Mouse (Mus musculus): ENCODE data around the gene Klhl31. TPM values are rescaled to one million over a fixed set of nuclear protein-coding genes. Genes with fewer than 3 reads are reported as not detected.

Gene Klhl31
- total RNA-seq, 2 experiments from 2014 or later: 144 to 150 TPM

DNA sequence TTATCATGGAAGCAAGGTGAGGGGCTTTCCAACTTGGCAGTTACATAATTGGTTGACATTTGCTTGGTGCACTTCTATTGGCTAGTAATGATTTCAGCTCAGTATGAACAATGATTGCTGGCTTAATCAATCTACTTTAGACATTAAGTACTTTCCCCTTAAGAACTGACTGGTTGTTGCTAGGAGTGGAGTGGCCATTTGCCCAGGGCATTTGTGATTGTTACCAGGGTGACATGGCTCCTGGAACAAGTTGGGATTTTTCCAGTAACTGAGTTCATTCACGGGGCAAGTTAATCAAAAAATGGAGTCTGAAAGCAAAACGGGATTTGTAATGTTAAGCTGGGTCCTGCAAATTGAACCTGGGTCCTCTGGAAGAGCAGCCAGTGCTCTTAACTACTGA lies 15.8 kb upstream of the Klhl31 start:
- DNase-seq (ENCODE audit: low spot score): peak; percentile 31
- intact Hi-C loops (cut with DNase I): no loop called here

DNA sequence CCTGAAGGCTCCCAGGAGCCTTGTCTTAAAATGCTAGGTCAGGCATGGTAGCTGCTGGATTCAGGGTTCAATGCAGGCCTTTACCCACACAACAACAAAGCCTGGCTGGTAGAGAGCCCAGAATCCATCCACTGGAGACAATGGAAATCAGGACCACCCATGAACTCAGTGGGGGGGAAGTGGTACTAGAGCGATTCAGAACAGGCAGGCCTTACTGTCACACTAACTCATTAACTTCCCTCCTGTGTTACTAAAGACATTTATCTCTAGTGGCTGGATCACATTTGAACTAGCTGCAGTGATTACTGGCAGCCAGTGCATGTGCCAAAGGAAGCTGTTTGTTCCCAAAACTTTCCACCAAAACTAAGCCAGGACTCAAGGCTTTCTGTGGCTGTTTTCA lies 13.4 kb upstream of the Klhl31 start:
- DNase-seq (ENCODE audit: low spot score): no peak
- intact Hi-C loops (cut with DNase I): no loop called here

DNA sequence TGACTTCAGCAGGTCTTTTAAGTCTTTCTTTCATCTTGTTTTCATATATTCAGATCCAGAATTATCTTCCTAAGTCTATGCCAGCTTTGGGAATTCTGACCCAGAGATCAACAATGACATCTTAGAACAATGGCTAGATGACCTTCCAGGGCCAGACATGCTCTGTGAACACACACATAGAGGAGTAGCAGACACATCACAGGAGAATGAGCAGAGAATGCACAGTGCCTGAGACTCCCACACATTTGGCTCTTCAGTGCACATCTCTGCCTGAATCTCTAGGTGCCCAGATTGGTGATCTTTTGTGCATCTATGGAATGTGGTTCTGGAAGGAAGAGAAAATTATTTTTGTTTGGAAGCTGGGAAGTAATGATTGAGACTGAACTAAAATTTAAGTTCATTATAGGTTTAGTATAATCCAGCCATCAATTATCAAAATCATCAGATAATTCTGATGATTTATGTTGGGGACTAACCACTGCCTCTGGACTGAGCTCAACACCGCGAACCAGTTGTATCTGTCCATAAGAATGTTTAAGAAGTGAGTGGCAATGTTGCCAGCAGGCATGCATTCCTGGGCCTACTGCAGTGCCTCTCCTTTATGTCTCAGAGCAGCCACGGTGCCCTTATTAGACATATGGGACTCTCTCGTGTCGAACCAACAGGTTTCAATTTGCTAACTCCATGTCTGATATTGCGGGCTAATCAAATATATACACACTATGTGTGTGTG lies 12.8 kb upstream of the Klhl31 start:
- intact Hi-C loops (cut with DNase I): no loop called here
- DNase-seq (ENCODE audit: low spot score): no peak

DNA sequence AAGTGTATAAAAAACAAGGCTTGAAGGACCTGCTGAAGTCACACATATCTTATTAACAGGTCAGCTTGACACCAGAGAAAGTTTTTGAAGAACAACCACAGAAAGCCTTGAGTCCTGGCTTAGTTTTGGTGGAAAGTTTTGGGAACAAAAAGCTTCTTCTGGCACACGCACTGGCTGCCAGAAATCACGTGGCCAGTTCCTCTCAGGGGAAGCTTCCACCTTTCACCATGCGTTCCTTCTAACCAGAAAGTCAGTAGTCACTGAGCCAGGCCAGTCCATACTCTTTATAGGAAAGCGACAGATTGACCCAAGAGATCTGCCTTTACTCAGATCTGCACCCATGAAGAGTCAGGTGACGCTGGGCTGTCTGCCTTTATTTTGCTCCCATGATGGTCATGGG lies 12.1 kb upstream of the Klhl31 start:
- no peak for DNase-seq (ENCODE audit: low spot score)
- intact Hi-C loops (cut with DNase I): no loop called here

DNA sequence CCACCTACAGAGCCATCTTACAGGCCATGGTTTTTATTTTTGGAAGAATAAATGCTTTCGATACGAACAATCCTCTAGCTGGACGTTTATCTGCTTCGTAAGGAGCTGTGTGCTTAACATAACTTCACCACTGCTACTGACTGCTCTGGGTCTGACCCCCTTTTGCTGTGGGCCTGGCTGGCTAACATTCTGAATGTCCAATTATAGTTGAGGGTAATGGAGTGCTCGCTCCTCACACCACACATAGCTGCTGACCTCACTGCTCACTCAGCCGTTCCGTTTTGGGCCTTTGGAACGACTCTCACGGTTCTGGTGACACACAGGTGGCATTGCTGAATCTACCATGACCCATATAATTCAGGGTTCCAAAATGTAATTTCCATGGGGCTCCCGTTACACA lies 7.6 kb upstream of the Klhl31 start:
- intact Hi-C loops (cut with DNase I): no loop called here
- no peak for DNase-seq (ENCODE audit: low spot score)

DNA sequence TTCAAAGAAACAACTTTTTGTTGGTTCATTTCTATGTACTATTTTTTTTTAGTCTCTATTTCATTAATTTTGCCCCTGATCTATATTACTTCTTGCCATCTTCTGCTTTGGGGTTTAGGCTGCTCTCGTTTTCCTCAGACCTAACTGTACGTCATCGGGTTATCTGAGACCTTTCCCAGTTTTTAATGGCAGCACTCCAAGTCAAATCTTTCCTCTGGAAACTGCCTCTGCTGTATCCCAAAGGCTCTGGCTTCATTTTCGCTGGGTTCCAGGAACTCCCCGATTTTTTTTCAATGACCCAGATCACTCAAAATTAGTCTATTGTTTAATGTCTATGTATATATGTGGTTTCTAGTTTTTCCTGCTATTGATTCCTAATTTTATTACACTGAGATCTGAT lies 6.6 kb upstream of the Klhl31 start:
- no peak for DNase-seq (ENCODE audit: low spot score)
- intact Hi-C loops (cut with DNase I): no loop called here

DNA sequence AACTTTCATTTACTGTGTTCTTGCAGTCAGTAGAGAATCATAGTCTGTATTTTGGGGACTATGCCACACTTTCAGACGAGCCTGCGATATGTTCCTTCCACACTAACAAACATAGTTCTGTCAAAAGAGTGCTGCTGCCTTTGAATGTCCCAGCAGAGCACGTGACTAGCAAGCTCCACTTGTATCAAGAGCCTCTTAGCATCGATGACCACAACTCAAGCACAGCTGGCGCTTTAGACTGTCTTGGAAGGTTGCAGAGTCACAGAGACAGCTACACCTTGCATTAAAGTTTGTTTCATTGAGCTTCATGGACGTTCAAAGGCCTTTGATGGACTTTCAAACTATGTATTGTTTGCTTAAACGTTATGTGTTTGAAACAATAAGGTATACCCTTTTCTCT lies 5.5 kb upstream of the Klhl31 start:
- no peak for DNase-seq (ENCODE audit: low spot score)
- intact Hi-C loops (cut with DNase I): no loop called here

DNA sequence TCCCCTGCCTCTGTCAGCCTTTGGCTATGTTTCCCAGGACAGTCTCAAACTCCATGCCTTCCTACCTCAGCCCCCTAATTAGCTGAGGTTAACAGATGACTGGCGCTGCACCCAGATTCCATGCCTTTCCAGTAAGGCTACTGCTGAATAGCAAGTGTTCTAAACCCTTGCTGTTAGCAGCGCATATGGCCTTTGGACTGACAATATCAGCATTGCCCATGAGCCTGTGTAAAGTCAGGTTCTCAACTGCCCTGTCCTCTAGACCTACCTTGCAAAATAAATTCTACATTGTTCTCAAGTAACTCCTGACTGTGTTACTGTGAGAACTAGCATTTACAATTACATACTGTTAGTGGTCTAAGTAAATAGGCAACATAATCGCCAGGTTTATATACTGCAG lies 3.9 kb upstream of the Klhl31 start:
- no peak for DNase-seq (ENCODE audit: low spot score)
- intact Hi-C loops (cut with DNase I): no loop called here

DNA sequence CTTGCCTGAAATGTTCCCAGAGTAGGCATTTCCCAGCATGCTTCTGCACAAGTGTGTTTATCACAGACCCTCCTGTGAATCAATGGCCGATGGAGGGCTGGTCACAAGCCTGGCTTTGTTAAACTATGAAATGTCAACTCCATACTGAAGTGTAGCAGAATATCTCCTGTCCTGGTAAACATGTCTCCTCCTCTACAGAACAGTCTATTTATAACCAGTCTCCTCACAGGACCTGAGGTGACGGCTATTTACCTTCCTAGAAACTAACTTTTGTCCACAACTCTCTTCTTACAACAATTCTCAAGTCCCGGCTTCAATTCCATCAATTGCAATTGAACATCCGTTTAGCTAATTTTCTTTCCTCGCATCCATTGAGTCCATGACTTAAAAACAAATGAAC lies 297 bp upstream of the Klhl31 start:
- intact Hi-C loops (cut with DNase I): no loop called here
- no peak for DNase-seq (ENCODE audit: low spot score)

DNA sequence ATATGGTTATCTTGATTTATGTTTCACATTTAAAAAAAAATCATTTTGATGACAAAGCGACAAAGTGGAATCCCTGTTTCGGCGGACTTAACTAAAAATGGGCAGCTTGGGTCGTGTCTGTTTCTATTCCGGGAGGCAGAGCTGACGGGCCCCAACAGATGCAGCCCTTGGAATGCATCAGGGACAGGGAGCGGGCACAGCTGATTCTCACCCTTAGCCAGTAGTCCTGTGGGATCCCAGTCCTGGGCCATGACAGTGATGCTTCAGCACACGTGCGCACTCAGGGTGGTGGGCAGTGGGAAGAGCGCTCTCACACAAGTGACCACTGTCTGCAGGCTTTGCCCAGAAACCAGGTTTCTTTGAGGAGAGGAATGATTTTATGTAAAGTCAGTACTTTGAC lies 1.1 kb downstream of the Klhl31 start:
- intact Hi-C loops (cut with DNase I): no loop called here
- DNase-seq (ENCODE audit: low spot score): no peak

DNA sequence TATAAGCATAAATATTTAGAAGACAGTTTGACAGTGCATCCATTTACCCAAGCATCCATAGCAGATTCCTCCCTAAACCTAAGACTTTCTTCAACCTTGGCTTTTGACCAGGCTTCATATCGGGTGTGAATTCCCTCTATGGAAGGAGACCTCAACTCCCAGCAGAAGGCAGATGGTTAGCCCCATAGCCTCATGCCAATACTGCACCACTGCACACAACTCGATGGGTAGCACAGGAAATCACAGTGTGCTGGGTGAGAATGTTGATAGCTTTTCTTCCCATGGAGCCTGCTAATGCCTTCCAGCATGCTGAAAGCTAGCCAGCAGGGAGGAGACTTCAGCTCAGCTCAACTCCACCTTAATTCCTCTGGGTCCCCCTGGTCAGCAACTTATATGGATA lies 8.9 kb downstream of the Klhl31 start:
- intact Hi-C loops (cut with DNase I): no loop called here

DNA sequence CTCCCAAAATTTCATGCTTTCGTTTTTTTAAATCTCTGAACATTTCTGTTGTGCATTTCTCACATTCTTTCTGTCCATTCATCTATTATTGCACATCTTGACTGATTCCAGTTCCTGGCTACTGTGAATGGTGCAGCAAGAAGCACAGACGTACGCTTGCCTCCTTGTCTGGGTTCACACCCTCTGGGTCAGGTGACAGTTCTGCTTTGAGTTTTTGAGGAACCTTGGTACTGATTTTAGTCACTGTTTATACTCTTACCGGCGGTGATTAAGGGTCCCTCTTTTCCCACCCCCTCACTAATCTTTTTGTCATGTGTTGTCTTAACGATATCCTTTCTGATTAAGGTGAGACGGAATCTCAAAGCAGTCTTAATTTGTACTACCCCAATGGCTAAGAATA lies 15.5 kb downstream of the Klhl31 start:
- no peak for DNase-seq (ENCODE audit: low spot score)
- intact Hi-C loops (cut with DNase I): no loop called here

More for the DNA sequence above, 8.9 kb downstream of the Klhl31 start:
- no peak for DNase-seq (ENCODE audit: low spot score)

DNA sequence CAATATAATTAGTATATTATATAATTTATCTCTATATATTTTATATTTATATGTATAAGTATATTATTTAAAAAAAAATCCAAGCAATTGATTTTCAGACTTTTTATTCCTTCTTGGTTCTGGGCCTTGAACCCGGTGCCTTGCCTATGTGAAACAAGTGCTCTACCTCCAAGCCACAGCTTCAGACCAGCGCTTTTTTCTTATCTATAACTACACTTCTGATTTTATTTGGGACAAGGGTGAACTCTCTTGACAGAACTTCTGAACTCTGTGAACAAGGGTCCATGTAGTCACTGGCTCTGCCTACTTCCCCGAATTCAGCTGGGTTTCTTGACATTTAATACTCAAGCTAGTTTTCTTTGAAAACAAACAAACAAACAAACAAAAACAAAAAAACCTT lies 17.6 kb downstream of the Klhl31 start:
- DNase-seq (ENCODE audit: low spot score): no peak
- intact Hi-C loops (cut with DNase I): no loop called here

DNA sequence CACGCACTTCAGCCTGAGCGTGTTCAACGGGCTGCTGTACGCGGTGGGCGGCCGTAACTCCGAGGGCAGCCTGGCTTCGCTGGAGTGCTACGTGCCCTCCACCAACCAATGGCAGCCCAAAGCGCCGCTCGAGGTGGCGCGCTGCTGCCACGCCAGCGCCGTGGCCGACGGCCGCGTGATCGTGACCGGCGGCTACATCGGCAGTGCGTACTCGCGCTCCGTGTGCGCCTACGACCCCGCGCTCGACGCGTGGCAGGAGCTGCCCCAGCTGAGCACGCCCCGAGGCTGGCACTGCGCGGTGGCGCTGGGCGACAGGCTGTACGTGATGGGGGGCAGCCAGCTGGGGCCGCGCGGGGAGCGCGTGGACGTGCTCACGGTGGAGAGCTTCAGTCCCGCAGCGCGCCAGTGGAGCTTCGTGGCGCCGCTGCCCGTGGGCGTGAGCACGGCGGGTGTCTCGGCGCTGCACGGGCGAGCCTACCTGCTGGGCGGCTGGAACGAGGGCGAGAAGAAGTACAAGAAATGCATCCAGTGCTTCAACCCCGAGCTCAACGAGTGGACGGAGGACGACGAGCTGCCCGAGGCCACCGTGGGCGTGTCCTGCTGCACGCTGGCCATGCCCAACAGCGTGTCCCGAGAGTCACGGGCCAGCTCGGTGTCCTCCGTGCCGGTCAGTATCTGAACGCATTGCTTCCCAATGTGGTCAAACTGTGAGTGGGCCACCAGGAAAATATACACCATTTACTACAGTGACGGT lies 19.1 kb downstream of the Klhl31 start:
- no peak for DNase-seq (ENCODE audit: low spot score)
- intact Hi-C loops (cut with DNase I): loop anchor here (5.0 kb wide), 1 partner anchor 43 kb away; no protein-coding TSS in a partner anchor

DNA sequence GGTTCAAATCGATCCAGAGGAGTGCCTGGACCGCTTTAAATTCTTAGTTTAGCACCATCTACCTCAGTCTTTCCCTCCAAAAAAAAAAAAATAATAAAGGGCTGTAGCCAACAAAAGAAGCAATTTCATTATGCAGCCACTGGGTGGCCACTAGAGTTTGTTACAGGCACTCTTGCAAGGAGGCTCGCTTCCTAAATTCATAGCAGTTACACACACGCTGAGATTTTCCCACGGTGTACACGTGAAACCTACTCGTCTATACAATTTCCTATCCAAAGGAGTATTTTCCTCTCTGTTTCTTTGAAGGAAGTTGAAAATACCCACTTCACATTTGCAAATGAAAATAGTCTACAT lies 19.6 kb downstream of the Klhl31 start:
- DNase-seq (ENCODE audit: low spot score): no peak
- intact Hi-C loops (cut with DNase I): loop anchor here (2.0 to 5.0 kb wide), 3 partner anchors 44 to 381 kb away; no protein-coding TSS in a partner anchor

DNA sequence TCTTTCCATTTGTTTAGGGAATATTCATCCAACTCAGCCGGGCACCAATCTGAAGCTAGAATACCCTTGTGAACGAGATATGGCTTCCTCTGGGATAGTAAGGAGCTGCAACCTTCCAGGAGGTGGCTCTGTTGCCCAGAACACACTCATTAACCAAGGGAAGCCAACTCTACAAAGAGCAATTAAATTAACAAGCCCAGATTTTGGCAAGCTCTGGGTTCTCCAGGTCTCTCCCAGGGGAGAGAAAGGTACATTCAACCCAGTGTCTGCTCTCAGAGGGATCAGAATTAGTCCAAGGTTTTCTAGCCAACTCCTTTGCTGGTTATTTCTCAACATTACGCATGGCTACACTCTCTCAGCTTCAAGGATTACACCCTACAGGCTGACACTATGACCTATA lies 26.6 kb downstream of the Klhl31 start:
- intact Hi-C loops (cut with DNase I): no loop called here
- DNase-seq (ENCODE audit: low spot score): no peak

DNA sequence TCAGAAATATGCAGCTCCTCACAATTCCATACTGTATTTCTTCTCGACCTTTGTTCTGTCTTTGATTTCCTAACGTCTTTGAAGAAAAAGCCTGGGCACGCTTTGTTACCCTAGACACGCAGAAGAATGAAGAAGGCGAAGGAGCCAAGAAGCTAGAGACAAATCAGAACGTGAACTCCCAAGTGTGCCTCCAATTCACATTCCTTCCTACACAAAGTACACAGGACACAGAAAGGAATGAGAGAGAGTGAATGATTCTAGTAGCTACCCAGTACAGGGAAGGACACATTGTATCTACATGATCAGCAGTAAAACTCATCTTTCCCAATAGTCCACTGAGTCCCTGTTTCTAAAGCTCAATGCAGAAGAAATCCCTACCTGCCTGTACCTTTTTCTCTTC lies 33.8 kb downstream of the Klhl31 start:
- DNase-seq (ENCODE audit: low spot score): no peak
- intact Hi-C loops (cut with DNase I): no loop called here

DNA sequence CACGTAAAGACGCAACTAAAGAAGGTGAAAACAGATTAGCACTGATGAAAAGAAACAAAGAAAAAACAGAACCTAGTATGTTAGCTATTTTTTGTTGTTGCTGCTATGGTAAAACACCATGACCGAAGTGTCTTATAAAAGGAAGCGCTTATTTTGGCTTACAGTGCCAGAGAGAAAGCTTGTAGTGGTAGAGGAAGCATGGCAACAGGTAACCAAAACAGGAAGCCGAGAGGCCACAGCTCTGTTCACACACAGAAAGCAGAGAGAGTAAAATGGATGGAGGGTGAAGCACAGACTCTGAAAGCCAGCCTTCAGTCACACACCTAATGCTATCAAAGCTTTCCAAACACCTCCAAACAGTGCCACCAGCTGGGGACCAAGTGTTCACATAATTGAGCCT lies 34.7 kb downstream of the Klhl31 start:
- no peak for DNase-seq (ENCODE audit: low spot score)

DNA sequence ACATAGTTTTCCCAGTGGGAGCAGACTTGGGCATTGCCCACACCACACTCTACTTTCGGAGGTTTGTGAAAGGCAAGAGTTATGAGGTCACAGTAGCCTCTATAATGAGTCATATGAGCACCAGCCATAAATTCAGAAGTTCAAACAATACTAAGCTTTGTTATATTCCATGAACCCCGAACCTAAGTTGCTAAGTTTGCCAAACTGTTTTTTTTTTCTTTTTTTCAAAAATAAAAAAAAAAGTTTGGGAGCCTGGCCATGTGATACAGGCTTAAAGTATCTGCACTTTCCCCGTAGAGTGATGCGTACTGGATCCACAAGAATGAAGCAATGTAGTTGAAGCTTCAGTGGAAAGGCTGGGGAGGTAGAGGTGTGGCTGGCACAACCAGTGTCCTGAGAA lies 36.9 kb downstream of the Klhl31 start:
- intact Hi-C loops (cut with DNase I): no loop called here

More for the DNA sequence above, 34.7 kb downstream of the Klhl31 start:
- intact Hi-C loops (cut with DNase I): no loop called here

DNA sequence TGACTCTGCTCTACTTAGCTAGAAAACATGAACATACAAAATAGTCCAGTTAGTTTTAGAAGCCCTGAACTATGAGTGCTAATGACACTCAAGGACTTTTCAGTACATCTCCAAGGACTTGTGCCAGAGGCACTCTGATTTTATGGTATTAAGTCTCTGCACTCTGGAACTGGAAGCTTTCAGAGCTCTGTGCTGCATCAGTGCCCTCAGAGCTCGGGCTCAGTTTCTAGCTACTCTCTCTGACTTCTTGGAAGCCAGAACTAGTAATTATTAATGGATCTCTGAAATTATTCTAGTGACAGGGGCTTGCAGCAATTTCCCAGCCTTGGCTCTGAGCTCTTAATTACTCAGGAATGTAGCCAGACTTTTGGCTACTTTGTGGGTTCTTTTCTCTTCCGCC lies 37.7 kb downstream of the Klhl31 start:
- intact Hi-C loops (cut with DNase I): no loop called here
- no peak for DNase-seq (ENCODE audit: low spot score)

More for the DNA sequence above, 36.9 kb downstream of the Klhl31 start:
- no peak for DNase-seq (ENCODE audit: low spot score)

DNA sequence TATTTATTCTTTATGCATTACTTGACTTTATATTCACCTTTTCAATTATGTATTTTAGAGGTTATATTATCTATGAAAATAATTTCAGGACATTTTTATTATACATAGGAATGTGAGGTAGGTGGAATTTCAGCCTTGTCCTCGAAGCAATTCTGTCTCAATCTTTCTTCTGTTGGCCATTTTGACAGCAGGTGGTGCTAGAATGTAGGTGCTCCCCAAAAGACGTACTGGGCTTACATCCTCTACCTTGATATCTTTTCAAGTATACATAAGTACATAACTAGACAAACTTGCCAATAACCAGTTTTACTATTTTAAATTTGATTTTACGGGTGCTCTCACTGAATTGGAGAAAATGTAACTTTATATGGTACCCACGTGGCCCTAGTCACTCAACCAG lies 48.6 kb downstream of the Klhl31 start:
- intact Hi-C loops (cut with DNase I): no loop called here
- DNase-seq (ENCODE audit: low spot score): no peak

Data from heart, postnatal 25 days (tissue).